Mouse (Mus musculus) ovary, postnatal 36 days (tissue): ENCODE data around the gene Cdc26.

ENCODE experiments used
- DNase-seq: peaks from one replicate; pipeline ENCODE4 v3.0.0; 2022; ENCODE audit warnings: low spot score, mixed read lengths

The Cdc26 gene

DNA sequence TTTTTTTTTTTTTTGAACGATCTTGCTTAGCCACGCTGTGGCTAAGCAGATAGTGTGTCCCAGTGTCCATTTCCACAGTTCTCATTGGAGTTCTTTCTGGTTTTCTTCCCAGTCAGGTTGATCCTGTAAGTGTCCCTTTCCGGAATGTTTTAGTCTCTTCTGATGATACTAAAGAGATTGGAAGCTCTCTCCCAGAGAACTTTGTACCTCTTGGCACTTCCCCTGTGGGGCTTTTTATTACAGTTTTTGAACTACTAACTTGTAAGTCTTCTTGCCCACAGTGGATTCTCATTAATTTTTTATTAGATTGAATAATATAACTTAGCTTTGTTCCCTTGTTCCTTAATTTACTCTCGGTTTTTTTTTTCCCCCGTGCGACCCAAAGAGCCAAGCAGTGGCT lies 46.9 kb downstream of the Cdc26 start:
- DNase-seq = no peak

DNA sequence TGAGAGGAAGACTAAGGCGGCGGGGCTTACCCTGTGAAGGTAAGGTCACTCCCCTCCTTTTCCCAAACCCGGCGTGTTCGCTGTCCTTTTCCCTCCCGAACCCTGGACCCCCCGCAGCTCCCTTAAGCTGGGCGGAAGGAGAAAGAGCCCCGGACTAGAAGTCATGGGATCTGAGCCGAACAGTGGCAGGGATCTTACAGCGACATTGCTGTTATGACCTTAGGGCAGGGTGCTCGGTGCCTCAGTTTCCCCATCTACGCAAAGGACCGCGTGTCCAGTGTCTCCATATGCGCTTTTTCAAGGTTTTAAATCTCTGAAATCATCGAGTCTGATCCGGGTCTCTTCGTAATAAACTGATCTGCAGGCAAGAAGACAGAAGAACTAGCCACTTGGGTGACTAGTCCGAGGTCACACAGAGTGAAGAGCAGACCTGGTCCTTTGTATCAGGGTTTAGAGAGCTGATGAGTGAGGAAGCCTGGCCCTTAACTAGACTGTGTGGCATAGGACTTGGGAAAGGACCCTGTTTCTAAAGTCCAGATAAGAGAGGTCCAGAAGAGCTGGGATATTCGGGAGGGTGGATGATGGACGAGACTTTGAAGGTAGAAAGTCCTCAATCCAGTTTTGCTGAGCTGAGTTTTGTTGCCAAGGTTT lies 47.5 kb downstream of the Cdc26 start:
- no peak for DNase-seq

DNA sequence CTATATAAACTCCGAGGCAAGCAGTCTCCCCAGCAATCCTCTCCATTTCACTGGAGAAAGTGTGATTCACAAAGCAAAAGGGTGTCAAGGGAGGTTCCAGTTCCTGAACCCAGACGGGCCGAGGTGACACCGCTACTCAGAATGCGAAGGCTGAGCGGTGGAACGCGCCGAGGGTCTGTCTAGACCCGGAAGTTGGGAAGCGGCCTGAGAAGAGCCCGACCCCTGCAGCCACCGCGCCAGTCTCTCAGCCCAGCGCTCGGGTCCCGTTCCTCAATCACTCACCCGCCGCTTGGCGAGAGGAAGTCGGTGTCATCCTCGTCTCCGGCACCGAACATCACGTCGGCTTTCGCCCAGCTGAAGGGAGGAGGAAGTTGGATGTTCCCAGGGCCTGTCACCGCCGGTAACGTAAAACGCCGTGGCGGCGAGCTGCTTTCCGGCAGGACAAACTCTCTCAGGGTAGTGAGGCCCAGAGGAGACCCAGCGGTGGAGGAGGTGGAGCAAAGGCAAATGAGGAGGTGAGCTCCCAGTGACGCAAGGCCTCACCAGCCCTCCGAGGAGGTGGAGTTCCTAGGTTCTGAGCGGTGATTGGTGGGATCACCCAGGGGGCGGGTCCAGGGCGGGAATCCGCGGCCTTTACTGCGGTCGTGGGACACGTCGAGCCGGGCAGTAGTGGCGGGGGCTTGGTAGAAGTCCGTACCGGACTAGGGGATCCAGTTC lies 48.2 kb downstream of the Cdc26 start, which contains the start of the genes Fkbp15 and Slc31a1:
Gene Fkbp15, minus strand, starts transcription at position 461 of the 717 bp plus-strand sequence.
Gene Slc31a1, plus strand, starts transcription at position 640 of the 717 bp plus-strand sequence.
- peak; percentile 92 for DNase-seq

DNA sequence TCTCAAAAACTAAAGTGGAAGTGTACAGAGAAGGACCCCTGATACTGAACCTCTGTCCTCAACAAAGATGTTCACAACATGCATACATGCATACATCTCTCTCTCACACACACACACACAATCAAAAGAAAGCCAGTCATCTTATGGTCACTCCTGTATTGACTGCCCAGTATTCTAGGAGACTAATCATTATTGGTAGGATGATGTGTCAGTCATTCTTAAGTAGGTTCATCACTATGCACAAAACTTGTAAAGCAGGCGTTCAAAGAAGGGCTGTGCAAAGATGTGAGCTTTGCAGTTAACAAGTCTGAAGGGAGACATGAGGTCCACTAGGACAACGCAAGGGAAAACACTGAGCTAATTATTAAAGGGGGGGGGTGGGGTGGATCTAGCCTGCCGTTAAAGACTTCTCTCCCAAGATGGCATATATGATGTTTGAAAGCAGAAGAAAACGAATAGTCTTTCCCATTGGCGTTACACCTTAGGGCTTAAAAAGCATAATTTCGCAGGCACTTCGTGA lies 49.1 kb downstream of the Cdc26 start:
- no peak for DNase-seq

DNA sequence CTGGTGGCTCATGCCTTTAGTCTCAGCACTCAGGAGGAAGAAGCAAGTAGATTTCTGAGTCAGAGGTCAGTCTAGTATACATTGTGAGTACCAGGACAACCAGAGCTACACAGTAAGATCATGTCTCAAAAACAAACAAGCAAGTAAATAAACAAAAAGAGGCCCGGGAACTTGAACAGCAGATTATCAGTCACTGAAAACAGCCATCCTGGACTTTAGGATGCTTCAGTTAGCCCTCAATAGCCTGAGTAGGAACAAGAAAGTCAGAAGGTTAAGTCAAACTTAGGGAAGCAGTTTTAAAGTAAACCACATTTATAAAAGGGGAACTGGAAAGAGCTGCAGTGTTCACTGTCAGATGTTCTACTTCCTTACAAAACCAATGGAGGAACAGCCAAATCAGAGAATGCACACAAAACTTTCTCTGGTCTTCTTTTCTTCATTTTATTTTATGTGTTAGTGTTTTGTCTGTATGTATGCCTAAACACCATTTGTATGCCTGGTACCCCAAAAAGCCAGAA lies 50.8 kb downstream of the Cdc26 start:
- DNase-seq = no peak

DNA sequence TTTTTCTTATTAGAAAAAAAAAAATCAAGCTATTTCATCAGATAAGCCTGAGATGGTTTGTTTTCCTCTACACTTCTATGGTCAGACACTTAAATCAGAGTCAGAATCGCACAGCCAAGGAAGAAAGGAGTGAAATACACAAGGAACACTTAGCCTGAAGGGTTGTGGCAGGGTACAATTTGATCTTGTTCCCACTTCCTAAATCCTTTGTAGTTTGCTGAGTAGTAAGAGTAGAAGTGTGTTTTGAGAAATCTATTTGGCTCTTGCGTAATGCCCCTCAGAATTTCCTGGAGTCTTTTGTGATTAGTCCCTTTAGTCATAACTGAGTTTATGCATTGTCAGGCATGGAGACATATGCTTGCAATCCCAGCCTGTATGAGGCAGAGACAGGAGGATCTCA lies 59.1 kb downstream of the Cdc26 start:
- DNase-seq = no peak

DNA sequence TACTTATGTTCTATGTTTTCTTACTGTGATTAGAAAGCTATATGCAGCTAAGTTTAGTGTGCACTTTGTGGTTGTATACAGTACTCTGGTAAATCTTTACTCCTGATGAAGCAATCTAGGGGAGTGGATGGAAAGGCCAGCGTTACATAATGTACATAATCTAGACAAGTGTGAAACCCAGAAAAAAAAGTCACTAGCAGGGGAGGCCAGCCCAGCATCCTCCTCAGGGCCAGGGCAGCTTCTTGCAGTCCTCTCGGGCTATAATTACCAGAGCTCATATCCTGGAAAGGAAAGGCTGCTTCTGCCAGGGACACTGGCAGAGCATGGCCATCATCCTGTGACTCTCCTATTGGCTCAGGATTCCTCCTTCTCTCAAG lies 60.1 kb downstream of the Cdc26 start:
- DNase-seq = no peak

DNA sequence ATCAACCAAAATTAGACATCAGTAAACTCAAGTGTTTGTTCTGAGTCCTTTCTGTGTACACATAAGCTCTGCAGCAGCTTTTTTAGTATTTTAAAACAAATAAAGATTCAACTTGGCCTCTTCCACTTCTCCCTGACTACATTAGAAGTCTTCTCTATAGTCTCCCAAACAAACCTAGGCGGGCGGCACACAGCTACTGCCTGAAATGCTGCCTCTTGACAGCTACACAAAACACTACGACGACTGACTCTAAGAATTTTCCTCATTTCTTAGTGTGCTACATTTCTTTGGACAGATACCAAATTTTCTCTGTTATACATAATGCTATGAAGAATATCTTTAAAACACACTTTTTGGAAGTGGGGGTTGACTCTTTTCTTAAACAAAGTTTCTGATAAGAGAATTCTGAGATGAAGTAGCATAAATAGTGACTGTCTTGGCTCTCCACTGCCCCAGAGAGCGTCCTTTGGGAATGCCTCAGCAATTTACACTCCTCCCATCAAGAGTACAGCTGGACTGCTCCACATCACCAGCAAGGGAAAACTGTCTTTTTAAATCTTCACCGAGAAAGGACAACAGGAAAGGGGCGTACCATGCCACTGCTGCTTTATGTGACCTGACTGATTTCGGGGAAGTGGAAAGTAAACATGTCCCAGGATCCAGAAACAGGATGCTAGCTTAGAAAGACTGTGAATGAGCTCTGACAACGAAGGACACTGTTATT lies 60.7 kb downstream of the Cdc26 start:
- no peak for DNase-seq

DNA sequence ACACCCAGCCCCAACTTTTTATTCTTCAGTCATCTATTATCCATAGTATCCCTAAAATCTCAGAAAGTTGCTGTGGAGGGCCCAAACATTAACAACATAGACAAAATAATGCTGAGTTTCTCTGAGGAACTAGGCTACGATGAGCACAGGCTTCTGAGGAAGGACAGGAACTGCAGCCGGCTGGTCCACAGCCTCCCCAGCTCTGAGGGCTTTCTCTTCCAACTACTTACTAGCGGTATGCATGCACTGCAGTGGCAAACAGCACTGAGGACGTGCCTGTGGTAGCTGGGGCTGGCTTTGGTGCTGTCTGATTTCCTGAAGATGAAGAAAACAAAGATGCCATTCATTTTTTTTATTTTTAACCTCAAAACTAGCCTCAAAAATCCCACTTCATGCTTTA lies 62.6 kb downstream of the Cdc26 start:
- DNase-seq = no peak

DNA sequence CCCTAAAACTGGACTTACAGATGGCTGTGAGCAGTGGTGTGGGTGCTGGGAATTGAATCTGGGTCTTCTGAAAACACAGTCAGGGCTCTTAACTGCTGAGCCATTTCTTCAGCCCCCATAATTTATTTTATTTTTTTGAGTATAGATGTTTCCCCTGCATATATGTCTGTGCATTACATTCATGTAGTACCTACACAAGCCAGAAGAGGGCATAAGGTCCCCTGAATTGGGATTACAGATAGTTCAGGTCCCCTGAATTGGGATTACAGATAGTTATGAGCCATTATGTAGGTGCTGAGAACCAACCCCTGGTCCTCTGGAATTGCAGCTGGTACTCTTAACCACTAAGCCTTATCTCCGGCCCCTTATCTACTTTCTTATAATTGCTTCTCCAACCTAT lies 64.4 kb downstream of the Cdc26 start:
- no peak for DNase-seq

DNA sequence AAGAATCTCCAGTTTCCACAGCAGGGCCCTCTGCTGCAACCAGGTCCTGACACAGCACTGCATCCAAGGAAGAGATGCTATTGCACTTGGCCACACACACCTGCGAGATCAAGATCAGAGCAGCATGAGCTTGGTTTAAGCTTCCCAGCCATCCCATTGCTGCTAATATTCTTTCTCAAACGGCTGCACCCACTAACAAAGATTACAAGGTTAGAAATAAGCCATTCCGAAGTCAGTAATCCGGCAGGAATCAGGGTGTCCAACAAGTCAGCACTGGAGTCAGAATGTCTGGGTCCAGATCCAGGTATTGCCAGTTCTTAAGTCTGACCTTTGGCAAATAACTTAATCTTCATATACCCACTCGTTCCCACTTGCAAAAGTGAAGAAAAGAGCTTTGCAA lies 69.9 kb downstream of the Cdc26 start:
- no peak for DNase-seq
